Mouse (Mus musculus) G1E (cell line): Measurements from ENCODE around the gene Rps6kc1.

ENCODE experiments used
- CTCF ChIP-seq: IDR thresholded peaks from 2 replicates; pipeline ENCODE4 v1.5.1; 2012; ENCODE audit warnings: low read depth, low read length, inconsistent platforms, mixed read lengths
- GATA1 ChIP-seq: IDR thresholded peaks from 2 replicates; pipeline ENCODE4 v1.6.1; 2012; ENCODE audit warnings: borderline replicate concordance, low read length, inconsistent platforms, mixed read lengths
- TAL1 ChIP-seq: conservative IDR thresholded peaks from 2 replicates; pipeline ENCODE4 v1.6.1; 2012; ENCODE audit warnings: low read depth, low read length, inconsistent platforms, mixed read lengths

- no peak for TF ChIP-seq CTCF
- TF ChIP-seq TAL1, result no peak
- no peak for TF ChIP-seq GATA1
Observed at GRCm38 (mm10) chr1:190658266-190658665, 253.3 kb downstream of the Rps6kc1 start.
